Mouse (Mus musculus) heart, postnatal 10 days (tissue): ENCODE results near the gene Gpx8. TPM values are rescaled to one million over a fixed set of nuclear protein-coding genes. Genes with fewer than 3 reads are reported as not detected.

Source experiments
- DNase-seq, 2 experiments: peaks; one replicate each; pipeline ENCODE4 v3.0.0; 2021
- intact Hi-C: fragments of 180-260 bp; cut with DNase I; formaldehyde crosslinking; loops from one replicate; pipeline ENCODE4 v1.15.1; 2025
- total RNA-seq, 2 experiments: library from RNA; stranded (reverse); gene quantifications; 2 replicates each; pipeline ENCODE4 v1.2.3; 2021

Gene Gpx8
- 10 to 100 TPM; 49.0 to 59.0 TPM for total RNA-seq

- intact Hi-C loops = loop anchor here (1.0 to 10.0 kb wide), 3 partner anchors 219 to 628 kb away; partner anchors contain the start of gene Snx18
- peak; percentile 78 to 80 for DNase-seq
Observed at GRCm38 (mm10) chr13:113046211-113046883, at the start of gene Gpx8. Gpx8 (minus strand) TSS chr13:113046410.

GRCm38 (mm10) chr13:113094618-113095017 lies 48.4 kb upstream of the Gpx8 start:
- intact Hi-C loops = no loop called here

GRCm38 (mm10) chr13:113090489-113090888 lies 44.3 kb upstream of the Gpx8 start:
- no peak for DNase-seq
- intact Hi-C loops = no loop called here

More at GRCm38 (mm10) chr13:113094618-113095017, 48.4 kb upstream of the Gpx8 start:
- DNase-seq = no peak

DNA sequence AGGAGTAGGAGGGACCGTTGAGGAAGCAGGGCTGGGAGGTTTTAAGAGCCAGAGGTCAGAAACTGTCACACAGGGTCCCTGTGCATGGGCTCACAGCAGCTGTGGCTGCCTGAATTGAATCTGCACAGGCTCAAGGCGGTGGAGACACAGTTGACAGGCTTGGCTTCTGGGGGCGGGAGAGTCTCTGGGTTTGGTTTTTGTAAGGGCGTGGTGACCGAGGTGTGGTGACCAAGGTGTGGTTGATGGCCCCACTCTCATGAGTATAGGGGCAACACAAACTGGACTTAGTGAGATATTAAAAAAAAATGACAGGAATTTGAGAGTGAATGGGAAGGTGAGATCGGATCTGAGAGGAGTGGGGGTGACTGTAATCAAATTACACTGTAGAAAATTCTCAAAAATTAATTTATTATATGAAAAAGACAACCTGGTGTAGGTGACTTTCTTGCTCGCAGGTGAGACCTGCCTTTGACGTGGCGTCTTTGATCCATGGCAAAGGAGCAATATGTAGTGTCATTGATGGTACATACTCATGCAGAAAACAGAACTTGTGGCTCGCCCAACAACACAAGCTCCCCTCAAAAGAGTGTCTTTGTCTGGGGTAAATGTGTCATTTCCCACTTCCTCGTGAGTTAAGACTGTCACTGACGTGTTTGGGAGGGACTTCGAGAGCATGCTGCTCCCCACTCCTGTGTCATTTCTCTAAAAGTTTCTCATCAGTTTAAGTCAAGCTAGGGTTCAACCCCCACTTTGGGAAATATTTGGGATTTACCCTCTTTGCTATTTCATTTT lies 41.2 kb upstream of the Gpx8 start:
- no peak for DNase-seq
- intact Hi-C loops = no loop called here

DNA sequence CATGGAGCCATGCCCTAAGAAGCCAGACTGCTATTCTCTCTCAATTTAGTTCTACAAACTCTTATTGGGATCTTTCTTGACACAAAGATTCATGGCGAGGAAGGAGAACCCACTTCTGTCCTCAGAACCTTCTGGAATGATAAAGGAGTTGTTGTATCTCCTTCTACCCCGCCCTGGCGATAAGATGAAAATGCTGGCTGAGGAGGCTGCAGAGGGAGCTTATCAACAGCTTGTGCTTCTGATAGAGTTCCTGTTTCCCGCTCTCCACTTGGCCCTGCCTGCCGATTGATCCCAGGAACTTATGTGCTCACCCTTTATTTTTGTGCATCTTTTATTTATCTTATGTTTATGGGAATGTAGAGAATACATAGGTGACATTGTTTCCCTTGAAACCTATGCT lies 38.5 kb upstream of the Gpx8 start:
- DNase-seq = no peak
- intact Hi-C loops = no loop called here

- no peak for DNase-seq
- intact Hi-C loops = no loop called here
Observed at GRCm38 (mm10) chr13:113082101-113082500, 35.9 kb upstream of the Gpx8 start.

- no peak for DNase-seq
- intact Hi-C loops = no loop called here
Observed at GRCm38 (mm10) chr13:113079021-113079420, 32.8 kb upstream of the Gpx8 start.

GRCm38 (mm10) chr13:113064542-113064941 lies 18.3 kb upstream of the Gpx8 start:
- intact Hi-C loops = no loop called here
- DNase-seq = no peak

- DNase-seq = no peak
- intact Hi-C loops = no loop called here
Observed at GRCm38 (mm10) chr13:113061746-113062145, 15.5 kb upstream of the Gpx8 start.

- intact Hi-C loops = no loop called here
- peak in 1 of 2 experiments; percentile 34 for DNase-seq
Observed at GRCm38 (mm10) chr13:113055826-113056225, 9.6 kb upstream of the Gpx8 start.

- DNase-seq = no peak
- intact Hi-C loops = no loop called here
Observed at GRCm38 (mm10) chr13:113054230-113054629, 8.0 kb upstream of the Gpx8 start.

DNA sequence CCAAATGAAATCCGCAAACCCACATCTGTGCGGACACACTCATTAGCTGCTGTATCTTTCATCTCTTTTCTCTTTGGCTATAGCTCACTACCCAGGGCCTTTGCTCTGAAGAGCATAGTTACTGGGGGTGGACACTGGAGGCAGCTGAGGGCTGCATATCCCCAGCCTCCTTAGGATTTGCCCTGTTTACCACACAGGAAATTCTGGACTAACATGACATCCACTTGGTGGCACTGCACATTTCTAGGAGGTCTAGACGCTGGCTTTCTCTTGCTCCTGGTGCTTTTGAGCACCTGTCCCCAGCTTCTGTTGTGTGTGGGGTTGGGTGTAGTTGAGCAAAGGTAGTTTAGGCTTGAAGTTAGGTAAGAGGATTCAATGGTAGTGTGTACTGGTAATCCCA lies 1.4 kb upstream of the Gpx8 start:
- intact Hi-C loops = loop anchor here (2.0 to 10.0 kb wide), 3 partner anchors 91 to 627 kb away; partner anchors contain the start of gene Snx18
- DNase-seq = no peak

DNA sequence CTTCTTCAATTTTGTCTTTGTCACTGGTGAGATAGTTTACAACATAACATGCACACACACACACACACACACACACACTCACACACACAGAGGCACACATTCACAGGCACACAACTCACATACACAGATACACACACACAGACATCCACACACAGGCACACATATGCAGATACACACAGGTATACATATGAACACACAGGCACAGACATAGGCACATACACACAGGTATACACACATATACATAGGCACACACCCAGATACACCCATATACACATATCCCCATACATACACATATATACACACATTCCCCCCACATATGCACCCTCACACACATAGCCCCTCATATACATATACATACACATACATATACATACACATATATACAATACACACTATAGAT lies 808 bp upstream of the Gpx8 start:
- intact Hi-C loops = loop anchor here (5.0 to 10.0 kb wide), 2 partner anchors 570 to 628 kb away; partner anchors contain the start of gene Snx18
- no peak for DNase-seq

GRCm38 (mm10) chr13:113045458-113046110 lies 626 bp downstream of the Gpx8 start:
- DNase-seq = peak in 1 of 2 experiments; percentile 25
- intact Hi-C loops = loop anchor here (1.0 to 10.0 kb wide), 3 partner anchors 220 to 629 kb away; partner anchors contain the start of gene Snx18

DNA sequence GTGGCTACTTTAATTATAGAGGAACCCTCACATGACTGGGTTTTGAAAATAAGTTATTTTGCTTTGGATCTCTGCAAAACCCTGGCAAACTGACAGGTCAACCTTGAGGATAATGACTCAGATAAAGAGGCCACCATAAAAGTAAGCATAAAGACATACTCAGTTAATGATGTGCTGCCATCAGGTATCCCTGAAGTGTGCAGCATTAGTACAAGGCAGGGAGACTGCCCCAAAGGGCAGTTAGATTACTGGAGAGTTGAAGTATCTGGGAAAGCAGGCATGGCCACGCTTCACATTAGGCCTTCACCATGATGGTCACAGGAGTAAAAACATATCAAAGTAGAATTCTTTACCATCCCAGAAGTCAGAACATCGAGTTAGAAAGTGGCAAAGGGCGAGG lies 1.3 kb downstream of the Gpx8 start:
- no peak for DNase-seq
- intact Hi-C loops = loop anchor here (5.0 to 10.0 kb wide), 2 partner anchors 572 to 630 kb away; partner anchors contain the start of gene Snx18

GRCm38 (mm10) chr13:113035852-113036251 lies 10.4 kb downstream of the Gpx8 start:
- intact Hi-C loops = loop anchor here (2.0 kb wide), 3 partner anchors 49 to 361 kb away; partner anchors contain the start of gene Ccno
- DNase-seq = peak; percentile 90

- peak; percentile 48 to 57 for DNase-seq
- intact Hi-C loops = loop anchor here (2.0 kb wide), 1 partner anchor 48 kb away; the partner anchor contains the start of gene Ccno
Observed at GRCm38 (mm10) chr13:113034950-113035421, 11.2 kb downstream of the Gpx8 start, which contains the start of gene Cdc20b. Cdc20b (plus strand) TSS chr13:113035111.

GRCm38 (mm10) chr13:113034271-113034886 lies 11.8 kb downstream of the Gpx8 start:
- no peak for DNase-seq
- intact Hi-C loops = loop anchor here (2.0 kb wide), 1 partner anchor 48 kb away; the partner anchor contains the start of gene Ccno

- no peak for DNase-seq
- intact Hi-C loops = no loop called here
Observed at GRCm38 (mm10) chr13:113032831-113033230, 13.4 kb downstream of the Gpx8 start.
